Mouse (Mus musculus) adrenal gland, postnatal 14 days (tissue): ENCODE data around the gene Lmx1b. TPM values are rescaled to one million over a fixed set of nuclear protein-coding genes. Genes with fewer than 3 reads are reported as not detected.

Experiments used
- DNase-seq: peaks from one replicate; pipeline ENCODE4 v3.0.0; 2021; ENCODE audit warnings: mixed read lengths
- total RNA-seq: library from RNA; stranded (reverse); gene quantifications from 2 replicates; pipeline ENCODE4 v1.2.3, GENCODE M21; 2021

Gene Lmx1b
- total RNA-seq, 1 experiment from 2014 or later = not detected

- no peak for DNase-seq
Measured at GRCm38 (mm10) chr2:33582457-33583060, 57.8 kb downstream of the Lmx1b start.

- DNase-seq = no peak
Measured at GRCm38 (mm10) chr2:33581866-33582265, 58.4 kb downstream of the Lmx1b start.

GRCm38 (mm10) chr2:33581449-33581777 lies 58.9 kb downstream of the Lmx1b start:
- DNase-seq = no peak

- no peak for DNase-seq
Measured at GRCm38 (mm10) chr2:33580697-33581448, 59.4 kb downstream of the Lmx1b start.

GRCm38 (mm10) chr2:33575406-33575805 lies 64.9 kb downstream of the Lmx1b start:
- DNase-seq = no peak

GRCm38 (mm10) chr2:33573075-33573474 lies 67.2 kb downstream of the Lmx1b start:
- DNase-seq = no peak

GRCm38 (mm10) chr2:33571219-33571824 lies 69.0 kb downstream of the Lmx1b start:
- no peak for DNase-seq

- DNase-seq = no peak
Measured at GRCm38 (mm10) chr2:33569698-33570097, 70.6 kb downstream of the Lmx1b start.

- peak; percentile 45 for DNase-seq
Measured at GRCm38 (mm10) chr2:33569240-33569639, 71.1 kb downstream of the Lmx1b start.

- DNase-seq = no peak
Measured at GRCm38 (mm10) chr2:33565886-33566285, 74.4 kb downstream of the Lmx1b start.

GRCm38 (mm10) chr2:33564748-33565147 lies 75.6 kb downstream of the Lmx1b start:
- no peak for DNase-seq

- DNase-seq = peak; percentile 73
Measured at GRCm38 (mm10) chr2:33559752-33560151, 80.6 kb downstream of the Lmx1b start.

GRCm38 (mm10) chr2:33559334-33559733 lies 81.0 kb downstream of the Lmx1b start:
- no peak for DNase-seq

- peak; percentile 83 for DNase-seq
Measured at GRCm38 (mm10) chr2:33558233-33558632, 82.1 kb downstream of the Lmx1b start.

- no peak for DNase-seq
Measured at GRCm38 (mm10) chr2:33555573-33555972, 84.7 kb downstream of the Lmx1b start.

GRCm38 (mm10) chr2:33552672-33553071 lies 87.6 kb downstream of the Lmx1b start:
- no peak for DNase-seq

- no peak for DNase-seq
Measured at GRCm38 (mm10) chr2:33547595-33547994, 92.7 kb downstream of the Lmx1b start.

GRCm38 (mm10) chr2:33546879-33547278 lies 93.4 kb downstream of the Lmx1b start:
- peak; percentile 78 for DNase-seq

- no peak for DNase-seq
Measured at GRCm38 (mm10) chr2:33546051-33546450, 94.3 kb downstream of the Lmx1b start.

- DNase-seq = no peak
Measured at GRCm38 (mm10) chr2:33544781-33545566, 95.3 kb downstream of the Lmx1b start.

- DNase-seq = no peak
Measured at GRCm38 (mm10) chr2:33544203-33544762, 96.0 kb downstream of the Lmx1b start.

GRCm38 (mm10) chr2:33543429-33544202 lies 96.7 kb downstream of the Lmx1b start:
- peak; percentile 26 for DNase-seq
